Mouse (Mus musculus): ENCODE measurements at regions not wholly inside any gene's neighbourhood (a gene's known extent, or its start where the extent isn't known, plus 50 kb on each side); places are given as distances from the start of the nearest gene placed in this dataset.

GRCm38 (mm10) chr17:75641010-75641498 is 89.3 kb upstream of the Fam98a start:
- ATAC-seq (ENCODE audit: low read depth): no peak
- H3K27ac ChIP-seq (ENCODE audit: low read length): no peak overlapping the region
- WGBS: 46% methylated on average over 6 of the region's 6 CpGs
- no peaks in the 10 kb centered on the region for H3K4me1 ChIP-seq (replicated peaks; ENCODE audit: control insufficient read depth, insufficient read depth, low read length)
- H3K4me3 ChIP-seq (ENCODE audit: low read length): no peak overlapping the region
- H3K9ac ChIP-seq (ENCODE audit: low read length): no peak overlapping the region
- no peaks in the 10 kb centered on the region for H3K9me3 ChIP-seq (ENCODE audit: control insufficient read depth, low read length)
- H3K27me3 ChIP-seq (ENCODE audit: control insufficient read depth, insufficient read depth, low read depth, low read length): no peaks in the 10 kb centered on the region
- no peaks in the 10 kb centered on the region for H3K36me3 ChIP-seq (ENCODE audit: control insufficient read depth, insufficient read depth, low read length)
- no peak overlapping the region for H3K4me2 ChIP-seq (ENCODE audit: low read depth, low read length)

GRCm38 (mm10) chr17:75640575-75640974 is 88.8 kb upstream of the Fam98a start:
- Histone ChIP-seq H3K27me3 (ENCODE audit: control insufficient read depth, insufficient read depth, low read depth, low read length) (no peaks in the 10 kb centered on the region), H3K9me3 (ENCODE audit: control insufficient read depth, low read length) (no peaks in the 10 kb centered on the region), H3K27ac (ENCODE audit: low read length) (no peak overlapping the region), H3K4me3 (ENCODE audit: low read length) (no peak overlapping the region), H3K36me3 (ENCODE audit: control insufficient read depth, insufficient read depth, low read length) (no peaks in the 10 kb centered on the region), H3K9ac (ENCODE audit: low read length) (no peak overlapping the region), H3K4me2 (ENCODE audit: low read depth, low read length) (no peak overlapping the region), H3K4me1 (replicated peaks; ENCODE audit: control insufficient read depth, insufficient read depth, low read length) (no peaks in the 10 kb centered on the region)
- ATAC-seq (ENCODE audit: low read depth): no peak
- 68% methylated on average over 5 of the region's 5 CpGs for WGBS

GRCm38 (mm10) chr17:75629857-75630256 is 78.1 kb upstream of the Fam98a start:
- Histone ChIP-seq H3K27ac (ENCODE audit: low read length) (no peak overlapping the region), H3K9ac (ENCODE audit: low read length) (no peak overlapping the region), H3K9me3 (ENCODE audit: control insufficient read depth, low read length) (no peaks in the 10 kb centered on the region), H3K4me3 (ENCODE audit: low read length) (no peak overlapping the region), H3K4me1 (replicated peaks; ENCODE audit: control insufficient read depth, insufficient read depth, low read length) (no peaks in the 10 kb centered on the region), H3K27me3 (ENCODE audit: control insufficient read depth, insufficient read depth, low read depth, low read length) (no peaks in the 10 kb centered on the region), H3K36me3 (ENCODE audit: control insufficient read depth, insufficient read depth, low read length) (no peaks in the 10 kb centered on the region), H3K4me2 (ENCODE audit: low read depth, low read length) (no peak overlapping the region)
- ATAC-seq (ENCODE audit: low read depth): no peak
- 81% methylated on average over 4 of the region's 4 CpGs for WGBS

DNA sequence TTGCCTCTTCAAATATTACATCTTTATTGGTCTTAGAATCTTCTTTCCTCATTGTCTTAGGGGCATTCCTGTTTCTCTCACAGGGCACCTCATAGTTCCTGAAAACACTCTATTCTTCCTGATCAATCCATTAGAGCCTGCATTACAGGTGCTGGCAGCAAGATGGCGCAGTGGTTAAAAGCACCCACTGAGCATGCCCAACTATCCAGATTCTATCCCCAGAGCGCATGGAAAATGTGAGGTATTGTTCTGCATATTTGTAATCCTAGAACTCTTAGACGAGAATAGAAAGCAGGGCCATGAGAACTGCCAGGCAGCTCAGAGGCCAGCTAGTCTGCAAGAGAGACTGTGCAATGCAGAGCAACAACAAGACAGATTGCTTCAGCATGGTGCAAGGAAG is 67.7 kb upstream of the Fam98a start:
- Histone ChIP-seq H3K9ac (ENCODE audit: low read length) (no peak overlapping the region), H3K36me3 (ENCODE audit: control insufficient read depth, insufficient read depth, low read length) (no peaks in the 10 kb centered on the region), H3K9me3 (ENCODE audit: control insufficient read depth, low read length) (no peaks in the 10 kb centered on the region), H3K4me2 (ENCODE audit: low read depth, low read length) (no peak overlapping the region), H3K4me3 (ENCODE audit: low read length) (no peak overlapping the region), H3K4me1 (replicated peaks; ENCODE audit: control insufficient read depth, insufficient read depth, low read length) (no peaks in the 10 kb centered on the region), H3K27me3 (ENCODE audit: control insufficient read depth, insufficient read depth, low read depth, low read length) (no peaks in the 10 kb centered on the region), H3K27ac (ENCODE audit: low read length) (no peak overlapping the region)
- WGBS: 66% methylated on average over 3 of the region's 3 CpGs
- no peak for ATAC-seq (ENCODE audit: low read depth)

DNA sequence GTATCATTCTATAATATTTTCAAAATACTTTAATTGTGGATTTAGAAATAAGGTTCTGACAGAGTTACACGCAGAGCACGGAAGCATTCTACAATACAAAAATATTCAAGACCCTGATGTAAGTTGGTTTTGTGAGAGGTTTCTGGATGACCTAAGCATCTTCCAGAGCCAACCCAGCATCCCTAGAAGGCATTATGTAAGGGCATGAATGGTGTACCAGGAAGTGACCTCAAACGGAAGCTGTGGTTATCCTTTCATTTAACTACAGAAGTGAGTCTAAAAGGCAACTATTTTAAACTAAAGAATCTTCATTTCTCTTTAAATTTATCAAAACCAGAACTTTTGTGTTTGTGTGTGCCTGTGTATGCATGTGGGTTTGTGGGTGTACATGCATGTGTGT is 66.8 kb upstream of the Fam98a start:
- no peak overlapping the region for H3K4me2 ChIP-seq (ENCODE audit: low read depth, low read length)
- no peak for ATAC-seq (ENCODE audit: low read depth)
- no peaks in the 10 kb centered on the region for H3K4me1 ChIP-seq (replicated peaks; ENCODE audit: control insufficient read depth, insufficient read depth, low read length)
- H3K9ac ChIP-seq (ENCODE audit: low read length): no peak overlapping the region
- H3K9me3 ChIP-seq (ENCODE audit: control insufficient read depth, low read length): no peaks in the 10 kb centered on the region
- H3K4me3 ChIP-seq (ENCODE audit: low read length): no peak overlapping the region
- H3K27me3 ChIP-seq (ENCODE audit: control insufficient read depth, insufficient read depth, low read depth, low read length): no peaks in the 10 kb centered on the region
- WGBS: 85% methylated on average over 3 of the region's 3 CpGs
- H3K27ac ChIP-seq (ENCODE audit: low read length): no peak overlapping the region
- H3K36me3 ChIP-seq (ENCODE audit: control insufficient read depth, insufficient read depth, low read length): no peaks in the 10 kb centered on the region

- H3K36me3 ChIP-seq (ENCODE audit: control insufficient read depth, insufficient read depth, low read length): no peaks in the 10 kb centered on the region
- H3K27me3 ChIP-seq (ENCODE audit: control insufficient read depth, insufficient read depth, low read depth, low read length): no peaks in the 10 kb centered on the region
- WGBS: 16% methylated on average over 6 of the region's 6 CpGs
- no peaks in the 10 kb centered on the region for H3K4me1 ChIP-seq (replicated peaks; ENCODE audit: control insufficient read depth, insufficient read depth, low read length)
- H3K9me3 ChIP-seq (ENCODE audit: control insufficient read depth, low read length): no peaks in the 10 kb centered on the region
- ATAC-seq (ENCODE audit: low read depth): no peak
- no peak overlapping the region for H3K4me3 ChIP-seq (ENCODE audit: low read length)
- no peak overlapping the region for H3K4me2 ChIP-seq (ENCODE audit: low read depth, low read length)
- no peak overlapping the region for H3K27ac ChIP-seq (ENCODE audit: low read length)
- no peak overlapping the region for H3K9ac ChIP-seq (ENCODE audit: low read length)
These were observed 65.5 kb upstream of the Fam98a start for GRCm38 (mm10) chr17:75617280-75617679.

DNA sequence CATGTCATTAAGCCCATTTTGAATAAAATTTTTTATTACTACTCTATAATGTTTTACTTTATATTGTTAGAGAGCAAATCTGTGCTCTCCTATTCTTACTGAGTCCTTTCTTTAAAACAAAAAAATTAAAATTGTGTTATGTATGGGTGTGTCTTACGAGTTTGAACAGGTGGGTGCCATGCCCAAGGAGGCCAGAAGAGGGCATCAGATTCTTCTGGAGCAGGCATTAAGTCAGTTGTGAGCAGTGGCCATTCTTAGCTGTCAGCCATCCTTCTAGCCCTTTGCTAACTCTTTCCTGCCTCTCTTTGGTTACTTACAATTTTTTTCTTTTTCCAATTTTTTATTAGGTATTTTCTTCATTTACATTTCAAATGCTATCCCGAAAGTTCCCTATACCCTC is 63.6 kb upstream of the Fam98a start:
- no peaks in the 10 kb centered on the region for H3K27me3 ChIP-seq (ENCODE audit: control insufficient read depth, insufficient read depth, low read depth, low read length)
- no peak for ATAC-seq (ENCODE audit: low read depth)
- no peak overlapping the region for H3K9ac ChIP-seq (ENCODE audit: low read length)
- H3K4me3 ChIP-seq (ENCODE audit: low read length): no peak overlapping the region
- H3K36me3 ChIP-seq (ENCODE audit: control insufficient read depth, insufficient read depth, low read length): no peaks in the 10 kb centered on the region
- no peaks in the 10 kb centered on the region for H3K4me1 ChIP-seq (replicated peaks; ENCODE audit: control insufficient read depth, insufficient read depth, low read length)
- no peak overlapping the region for H3K27ac ChIP-seq (ENCODE audit: low read length)
- no peak overlapping the region for H3K4me2 ChIP-seq (ENCODE audit: low read depth, low read length)
- no peaks in the 10 kb centered on the region for H3K9me3 ChIP-seq (ENCODE audit: control insufficient read depth, low read length)
- whole genome bisulfite sequencing: 79% methylated on average over 2 of the region's 2 CpGs

GRCm38 (mm10) chr17:75603417-75604086 is 51.8 kb upstream of the Fam98a start:
- no peak overlapping the region for H3K4me2 ChIP-seq (ENCODE audit: low read depth, low read length)
- no peaks in the 10 kb centered on the region for H3K4me1 ChIP-seq (replicated peaks; ENCODE audit: control insufficient read depth, insufficient read depth, low read length)
- no peaks in the 10 kb centered on the region for H3K9me3 ChIP-seq (ENCODE audit: control insufficient read depth, low read length)
- no peak overlapping the region for H3K9ac ChIP-seq (ENCODE audit: low read length)
- 25% methylated on average over 4 of the region's 4 CpGs for WGBS
- no peak overlapping the region for H3K27ac ChIP-seq (ENCODE audit: low read length)
- H3K36me3 ChIP-seq (ENCODE audit: control insufficient read depth, insufficient read depth, low read length): no peaks in the 10 kb centered on the region
- no peak overlapping the region for H3K4me3 ChIP-seq (ENCODE audit: low read length)
- H3K27me3 ChIP-seq (ENCODE audit: control insufficient read depth, insufficient read depth, low read depth, low read length): no peaks in the 10 kb centered on the region
- ATAC-seq (ENCODE audit: low read depth): no peak

All from lung, embryonic 16.5 days (tissue).